Mouse (Mus musculus) heart, embryonic 14.5 days (tissue): ENCODE measurements around the gene Tkfc. TPM values are rescaled to one million over a fixed set of nuclear protein-coding genes. Genes with fewer than 3 reads are reported as not detected.
A peak's percentile ranks its signal among the peaks of the same experiment; 100 is the strongest.

Experiments used
- ATAC-seq: fragments of 200-750 bp; cut with Nextera tagmentation; 2 replicates; pipeline ENCODE4 v1.8.0; 2017; ENCODE audit warnings: low read depth, moderate TSS enrichment; ENCODE audit not compliant: insufficient number of reproducible peaks, insufficient read depth, low FRiP score
- H3K27ac ChIP-seq, 2 experiments: fragments of 200-500 bp in 1 of 2; fragments of 300-500 bp in 1 of 2; sonication (generic) in 1 of 2; replicated peaks in 1 of 2; 2 replicates each; pipeline ENCODE4 v1.5.1; 2012 to 2014; ENCODE audit warnings: low read depth in 2 of 2, low read length in 2 of 2, control low read depth in 1 of 2, mild to moderate bottlenecking in 1 of 2, mixed read lengths in 1 of 2; ENCODE audit not compliant: control insufficient read depth in 1 of 2, insufficient read depth in 1 of 2
- H3K27me3 ChIP-seq: fragments of 300-500 bp; sonication (generic); 2 replicates; pipeline ENCODE4 v1.6.1; 2014; ENCODE audit warnings: mild to moderate bottlenecking, low read length, control low read depth; ENCODE audit not compliant: control insufficient read depth, insufficient read depth
- H3K36me3 ChIP-seq: fragments of 300-500 bp; sonication (generic); 2 replicates; pipeline ENCODE4 v1.6.1; 2014; ENCODE audit warnings: mild to moderate bottlenecking, control low read depth, low read length, mixed read lengths; ENCODE audit not compliant: control insufficient read depth, insufficient read depth
- H3K4me1 ChIP-seq, 2 experiments: fragments of 200-500 bp in 1 of 2; fragments of 300-500 bp in 1 of 2; sonication (generic) in 1 of 2; 2 replicates each; pipeline ENCODE4 v1.6.1; 2012 to 2014; ENCODE audit warnings: low read length in 2 of 2, control low read depth in 1 of 2, mixed read lengths in 1 of 2; ENCODE audit not compliant: control insufficient read depth in 2 of 2, insufficient read depth in 2 of 2
- H3K4me2 ChIP-seq: fragments of 300-500 bp; sonication (generic); 2 replicates; pipeline ENCODE4 v1.6.1; 2014; ENCODE audit warnings: mild to moderate bottlenecking, low read length
- H3K4me3 ChIP-seq, 2 experiments: fragments of 200-500 bp in 1 of 2; fragments of 300-500 bp in 1 of 2; sonication (generic) in 1 of 2; 2 replicates each; pipeline ENCODE4 v1.5.1; 2012 to 2014; ENCODE audit warnings: low read length in 2 of 2, mild to moderate bottlenecking in 2 of 2, control low read depth in 1 of 2, low read depth in 1 of 2, moderate library complexity in 1 of 2; ENCODE audit not compliant: control insufficient read depth in 1 of 2, insufficient read depth in 1 of 2
- H3K9ac ChIP-seq: fragments of 300-500 bp; sonication (generic); 2 replicates; pipeline ENCODE4 v1.6.1; 2014; ENCODE audit warnings: mild to moderate bottlenecking, low read length
- H3K9me3 ChIP-seq: fragments of 300-500 bp; sonication (generic); 2 replicates; pipeline ENCODE4 v1.6.1; 2016; ENCODE audit warnings: low read length, control low read depth; ENCODE audit not compliant: control insufficient read depth
- WGBS: fragments of 180-500 bp; shearing (Covaris S2); extraction: QIAGEN DNeasy Blood & Tissue Kit; methylation state at CpG from one replicate; pipeline ENCODE4 v1.1.7; 2014; 5-methylcytosine and 5-hydroxymethylcytosine counted together
- polyA plus RNA-seq: library from polyadenylated mRNA; unstranded; fragments of >200 nt; fragmentation: Nextera tagmentation; extraction: Ambion mirVana; gene quantifications from 2 replicates; pipeline ENCODE4 v1.2.1, GENCODE M21; 2014

Tkfc gene
- polyA plus RNA-seq, 1 experiment from 2014 or later: 11.2 TPM

DNA sequence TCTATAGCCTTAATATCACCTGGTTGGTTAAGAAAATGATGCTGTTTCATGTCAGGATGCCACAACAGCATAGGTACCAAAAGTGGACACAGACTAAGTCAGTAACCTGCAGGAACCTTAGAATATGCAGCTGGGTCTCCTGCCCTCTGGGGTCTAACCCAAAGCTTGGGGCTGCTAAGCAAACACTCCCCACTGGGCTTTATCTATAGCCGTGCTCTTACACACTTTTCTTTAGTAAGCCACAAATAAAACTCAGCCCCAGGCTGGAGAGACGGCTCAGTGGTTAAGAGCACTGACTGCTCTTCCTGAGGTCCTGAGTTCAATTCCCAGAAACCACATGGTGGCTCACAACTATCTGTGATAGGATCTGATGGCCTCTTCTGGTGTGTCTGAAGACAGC lies 48.5 kb downstream of the Tkfc start:
- ATAC-seq: no peak
- H3K27me3 ChIP-seq: no peaks in the 10 kb centered on the region
- H3K9ac ChIP-seq: no peak overlapping the region
- no peak overlapping the region for H3K4me2 ChIP-seq
- peaks cover 21% of the 10 kb centered on the region for H3K36me3 ChIP-seq
- H3K4me3 ChIP-seq: no peak overlapping the region
- H3K4me1 ChIP-seq: peaks cover 12 to 21% of the 10 kb centered on the region in 2 experiments
- H3K9me3 ChIP-seq: no peaks in the 10 kb centered on the region
- no peak overlapping the region for H3K27ac ChIP-seq
- 69% methylated on average over 2 of the region's 2 CpGs for WGBS

DNA sequence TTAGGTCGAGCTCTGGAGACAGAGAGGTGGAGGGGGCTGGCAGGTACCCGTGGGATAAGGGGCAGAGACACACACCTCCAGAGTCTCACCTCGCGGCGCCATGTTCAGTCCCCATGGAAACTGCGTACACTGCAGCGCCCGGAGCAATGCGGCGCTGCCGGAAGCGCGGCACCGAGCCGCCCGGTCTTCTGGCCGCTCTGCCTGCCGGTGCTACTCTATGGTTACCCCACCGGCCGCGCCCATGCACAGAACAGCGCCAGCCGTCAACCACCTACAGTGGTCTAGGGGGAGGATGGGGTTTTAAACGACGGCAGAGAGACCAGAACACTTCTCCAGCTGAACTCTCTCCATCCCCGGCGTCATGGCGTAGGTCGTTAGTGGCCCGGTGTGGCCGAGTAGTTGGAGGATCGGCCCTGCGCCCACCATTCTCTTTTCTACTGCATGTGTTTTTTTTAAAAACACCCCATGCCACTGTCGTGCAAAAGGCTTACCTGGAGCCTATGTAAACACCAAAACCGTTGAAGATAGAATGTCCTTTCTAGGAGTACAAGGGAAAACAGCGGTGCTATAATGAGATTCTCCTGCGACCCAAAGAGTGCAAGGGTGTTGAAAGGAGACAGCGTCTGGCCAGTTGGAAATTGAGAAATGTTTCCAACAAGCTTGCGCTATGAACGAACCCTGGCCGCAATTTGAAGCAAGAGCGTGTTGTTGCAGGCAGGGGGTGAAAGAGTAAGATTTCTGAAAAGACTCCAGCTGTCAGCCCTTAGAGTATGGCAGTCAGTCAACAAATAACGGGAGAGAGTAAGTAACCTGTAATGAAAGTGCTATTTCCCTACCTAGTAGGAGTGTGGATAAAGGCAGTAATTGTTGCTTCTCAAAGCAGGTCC lies 49.6 kb downstream of the Tkfc start, which contains the start of gene Tmem216:
TSS of gene Tmem216 (minus strand) at position 615 of the 887 bp plus-strand sequence.
- Histone ChIP-seq H3K9me3 (no peaks in the 10 kb centered on the region), H3K4me2 (peak within 1 kb of the TSS; percentile 82), H3K27me3 (no peaks in the 10 kb centered on the region), H3K4me1 (peaks cover 3 to 13% of the 10 kb centered on the region in 2 experiments), H3K9ac (peak within 1 kb of the TSS; percentile 76), H3K36me3 (peaks cover 32% of the 10 kb centered on the region), H3K27ac (peak within 1 kb of the TSS; percentile 51 to 83), H3K4me3 (peak within 1 kb of the TSS; percentile 69 to 76)
- peak; percentile 95 for ATAC-seq
- WGBS: 1% methylated on average over 43 of the region's 43 CpGs

DNA sequence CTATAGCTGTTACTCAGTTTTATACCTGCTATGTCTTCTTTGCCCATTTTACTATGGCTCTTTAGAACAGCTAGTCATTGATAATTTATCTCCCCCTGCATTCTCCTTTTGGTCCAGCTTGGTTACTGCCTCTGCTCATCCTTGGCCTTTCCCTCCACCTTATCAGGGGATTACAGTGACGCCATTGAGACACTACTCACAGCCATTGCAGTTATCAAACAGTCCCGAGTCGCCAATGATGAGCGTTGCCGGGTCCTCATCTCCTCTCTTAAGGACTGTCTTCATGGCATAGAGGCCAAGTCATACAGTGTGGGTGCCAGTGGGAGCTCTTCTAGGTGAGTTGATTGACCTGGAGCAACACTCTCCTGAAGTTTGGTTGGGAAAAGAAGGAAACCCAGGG lies 66.0 kb downstream of the Tkfc start:
- Histone ChIP-seq H3K4me3 (no peak overlapping the region), H3K4me1 (no peaks in the 10 kb centered on the region), H3K9me3 (no peaks in the 10 kb centered on the region), H3K4me2 (no peak overlapping the region), H3K9ac (no peak overlapping the region), H3K27me3 (no peaks in the 10 kb centered on the region), H3K36me3 (peaks cover 97% of the 10 kb centered on the region), H3K27ac (no peak overlapping the region)
- WGBS: 84% methylated on average over 5 of the region's 5 CpGs
- no peak for ATAC-seq

Other genes starting within 250 kb of the Tkfc start
- gene Syt7, start 216.6 kb downstream of the Tkfc start, polyA plus RNA-seq: 0.67 and 0.92 TPM in 2 replicates
- gene Lrrc10b, start 148.2 kb downstream of the Tkfc start, polyA plus RNA-seq: 0.09 and 0.22 TPM in 2 replicates
- not detected in 2 replicates for gene Ppp1r32, start 122.7 kb downstream of the Tkfc start, polyA plus RNA-seq
- 31.7 and 34.9 TPM in 2 replicates for gene Cpsf7, start 80.4 kb downstream of the Tkfc start, polyA plus RNA-seq
- 52.2 and 54.0 TPM in 2 replicates for gene Sdhaf2, start 79.5 kb downstream of the Tkfc start, polyA plus RNA-seq
- 19.3 and 26.0 TPM in 2 replicates for gene Tmem216, start 49.4 kb downstream of the Tkfc start, polyA plus RNA-seq
- 19.2 and 19.9 TPM in 2 replicates for gene Cyb561a3, start 28.5 kb downstream of the Tkfc start, polyA plus RNA-seq
- 26.5 and 27.6 TPM in 2 replicates for gene Tmem138, start 28.3 kb downstream of the Tkfc start, polyA plus RNA-seq
- 251 and 258 TPM in 2 replicates for gene Ddb1, start 327 bp downstream of the Tkfc start, polyA plus RNA-seq
- gene Vwce, start 28.6 kb upstream of the Tkfc start, polyA plus RNA-seq: 0.36 and 0.51 TPM in 2 replicates
- gene Pga5, start 72.4 kb upstream of the Tkfc start, polyA plus RNA-seq: not detected in 2 replicates
- gene Vps37c, start 83.1 kb upstream of the Tkfc start, polyA plus RNA-seq: 28.4 and 30.0 TPM in 2 replicates
- gene Cd5, start 133.3 kb upstream of the Tkfc start, polyA plus RNA-seq: 0.66 and 1.4 TPM in 2 replicates
- gene Cd6, start 224.4 kb upstream of the Tkfc start, polyA plus RNA-seq: not detected in 2 replicates
- gene Slc15a3, start 234.1 kb upstream of the Tkfc start, polyA plus RNA-seq: 0.46 and 0.66 TPM in 2 replicates